Mouse (Mus musculus) gastrocnemius, adult 18-20 months (tissue): ENCODE results near the gene Jtb. TPM values are rescaled to one million over a fixed set of nuclear protein-coding genes. Genes with fewer than 3 reads are reported as not detected.
"Not testable (repeated sequence)": the region's sequence is repeated elsewhere in the genome, so short reads cannot be mapped to it uniquely, and the experiment has no call there.

Experiments
- DNase-seq: peaks from one replicate; pipeline ENCODE4 v3.0.0; 2021; ENCODE audit warnings: low spot score
- total RNA-seq, 2 experiments: library from RNA; stranded (reverse); gene quantifications; 2 replicates each; pipeline ENCODE4 v1.2.3; 2021

The Jtb gene
- total RNA-seq, 2 experiments from 2014 or later: 73.7 to 75.0 TPM

GRCm38 (mm10) chr3:90222941-90223340 lies 8.5 kb upstream of the Jtb start:
- peak; percentile 30 for DNase-seq

- no peak for DNase-seq
These were observed 7.1 kb upstream of the Jtb start for GRCm38 (mm10) chr3:90224331-90224730.

- DNase-seq: no peak
These were observed 322 bp upstream of the Jtb start for GRCm38 (mm10) chr3:90231075-90231474.

- DNase-seq: no peak
These were observed 9.9 kb downstream of the Jtb start for GRCm38 (mm10) chr3:90241251-90241650.

- no peak for DNase-seq
These were observed 10.4 kb downstream of the Jtb start for GRCm38 (mm10) chr3:90241669-90242358.

- DNase-seq: no peak
These were observed 11.8 kb downstream of the Jtb start, which contains the start of gene Creb3l4 for GRCm38 (mm10) chr3:90242984-90243775. Creb3l4 (minus strand) TSS chr3:90243512.

GRCm38 (mm10) chr3:90245406-90245805 lies 14.0 kb downstream of the Jtb start:
- no peak for DNase-seq

- DNase-seq: no peak
These were observed 16.2 kb downstream of the Jtb start for GRCm38 (mm10) chr3:90247630-90247959.

- DNase-seq: peak; percentile 95
These were observed 16.8 kb downstream of the Jtb start, which contains the start of gene Slc39a1 for GRCm38 (mm10) chr3:90247960-90248745. Slc39a1 (plus strand) TSS chr3:90248172.

GRCm38 (mm10) chr3:90248746-90249100 lies 17.3 kb downstream of the Jtb start:
- peak; percentile 25 for DNase-seq

- DNase-seq: no peak
These were observed 19.4 kb downstream of the Jtb start for GRCm38 (mm10) chr3:90250791-90251190.

- not testable (repeated sequence) for DNase-seq
These were observed 20.4 kb downstream of the Jtb start for GRCm38 (mm10) chr3:90251731-90252226.

- not testable (repeated sequence) for DNase-seq
These were observed 21.3 kb downstream of the Jtb start for GRCm38 (mm10) chr3:90252659-90253058.

- not testable (repeated sequence) for DNase-seq
These were observed 21.8 kb downstream of the Jtb start for GRCm38 (mm10) chr3:90253174-90253573.

- DNase-seq: peak; percentile 97
These were observed 22.4 kb downstream of the Jtb start, which contains the start of gene Crtc2 for GRCm38 (mm10) chr3:90253653-90254418. Crtc2 (plus strand) TSS chr3:90254163.

GRCm38 (mm10) chr3:90254419-90255193 lies 23.2 kb downstream of the Jtb start:
- no peak for DNase-seq

GRCm38 (mm10) chr3:90255194-90255565 lies 23.8 kb downstream of the Jtb start:
- no peak for DNase-seq

GRCm38 (mm10) chr3:90255784-90256353 lies 24.5 kb downstream of the Jtb start:
- no peak for DNase-seq

GRCm38 (mm10) chr3:90256731-90257530 lies 25.5 kb downstream of the Jtb start:
- no peak for DNase-seq
